Mouse (Mus musculus) bone marrow macrophage, adult 2 months (primary cell): ENCODE results near the gene Insig2.

Experiments
- CTCF ChIP-seq: IDR thresholded peaks from 2 replicates; pipeline ENCODE4 v1.5.1; 2012; ENCODE audit warnings: low read depth, mild to moderate bottlenecking, low read length, moderate library complexity
- POLR2A ChIP-seq: IDR thresholded peaks from 2 replicates; pipeline ENCODE4 v1.6.1; 2012; ENCODE audit warnings: mild to moderate bottlenecking, low read depth, low read length, borderline replicate concordance

GRCm38 (mm10) chr1:121328193-121328555, 4.2 kb downstream of the Insig2 start:
- TF ChIP-seq POLR2A (no peak), CTCF (no peak)
